Mouse (Mus musculus): ENCODE measurements around the gene Mturn.

Mturn gene

GRCm38 (mm10) chr6:54680891-54681745 lies at the start of gene Mturn:
Gene Mturn (plus strand): TSS chr6:54681624.
- peak; percentile 90 for DNase-seq (ENCODE audit: low spot score)

GRCm38 (mm10) chr6:54639877-54640276 lies 41.5 kb upstream of the Mturn start:
- DNase-seq (ENCODE audit: low spot score), result no peak

- DNase-seq (ENCODE audit: low spot score), result no peak
These were observed 39.5 kb upstream of the Mturn start for GRCm38 (mm10) chr6:54641953-54642352.

GRCm38 (mm10) chr6:54643181-54643580 lies 38.2 kb upstream of the Mturn start:
- DNase-seq (ENCODE audit: low spot score), result no peak

GRCm38 (mm10) chr6:54655471-54656095 lies 25.8 kb upstream of the Mturn start:
- no peak for DNase-seq (ENCODE audit: low spot score)

- no peak for DNase-seq (ENCODE audit: low spot score)
These were observed 23.6 kb upstream of the Mturn start for GRCm38 (mm10) chr6:54657861-54658260.

- DNase-seq (ENCODE audit: low spot score), result no peak
These were observed 11.6 kb upstream of the Mturn start for GRCm38 (mm10) chr6:54669868-54670267.

- DNase-seq (ENCODE audit: low spot score), result no peak
These were observed 8.5 kb upstream of the Mturn start for GRCm38 (mm10) chr6:54672901-54673300.

- no peak for DNase-seq (ENCODE audit: low spot score)
These were observed 1.7 kb upstream of the Mturn start for GRCm38 (mm10) chr6:54679686-54680085.

- DNase-seq (ENCODE audit: low spot score), result no peak
These were observed 463 bp downstream of the Mturn start for GRCm38 (mm10) chr6:54681746-54682428.

GRCm38 (mm10) chr6:54684085-54684484 lies 2.7 kb downstream of the Mturn start:
- DNase-seq (ENCODE audit: low spot score), result no peak

GRCm38 (mm10) chr6:54685103-54685502 lies 3.7 kb downstream of the Mturn start:
- no peak for DNase-seq (ENCODE audit: low spot score)

GRCm38 (mm10) chr6:54685716-54686395 lies 4.4 kb downstream of the Mturn start:
- no peak for DNase-seq (ENCODE audit: low spot score)

- no peak for DNase-seq (ENCODE audit: low spot score)
These were observed 5.7 kb downstream of the Mturn start for GRCm38 (mm10) chr6:54686946-54687737.

GRCm38 (mm10) chr6:54688467-54689323 lies 7.3 kb downstream of the Mturn start:
- no peak for DNase-seq (ENCODE audit: low spot score)

GRCm38 (mm10) chr6:54689686-54690085 lies 8.3 kb downstream of the Mturn start:
- DNase-seq (ENCODE audit: low spot score), result no peak

- no peak for DNase-seq (ENCODE audit: low spot score)
These were observed 9.4 kb downstream of the Mturn start for GRCm38 (mm10) chr6:54690838-54691237.

GRCm38 (mm10) chr6:54691368-54692116 lies 10.1 kb downstream of the Mturn start:
- no peak for DNase-seq (ENCODE audit: low spot score)

GRCm38 (mm10) chr6:54692201-54692600 lies 10.8 kb downstream of the Mturn start:
- DNase-seq (ENCODE audit: low spot score), result no peak

- DNase-seq (ENCODE audit: low spot score), result no peak
These were observed 11.9 kb downstream of the Mturn start for GRCm38 (mm10) chr6:54693286-54693685.

Measured in MN1 (cell line).